Mouse (Mus musculus) kidney, adult 2 months (tissue): ENCODE results near the gene Cfdp1.

Experiments
- CTCF ChIP-seq: fragments of 200-500 bp; conservative IDR thresholded peaks from 2 replicates; pipeline ENCODE4 v1.5.1; 2011; ENCODE audit warnings: low read depth, mild to moderate bottlenecking, control low read depth, low read length, moderate library complexity, mixed read lengths; ENCODE audit not compliant: insufficient read depth, insufficient read length
- POLR2A ChIP-seq: fragments of 200-500 bp; IDR thresholded peaks from one replicate; pipeline ENCODE4 v1.6.1; 2011; ENCODE audit warnings: low read depth, low read length, control low read depth

DNA sequence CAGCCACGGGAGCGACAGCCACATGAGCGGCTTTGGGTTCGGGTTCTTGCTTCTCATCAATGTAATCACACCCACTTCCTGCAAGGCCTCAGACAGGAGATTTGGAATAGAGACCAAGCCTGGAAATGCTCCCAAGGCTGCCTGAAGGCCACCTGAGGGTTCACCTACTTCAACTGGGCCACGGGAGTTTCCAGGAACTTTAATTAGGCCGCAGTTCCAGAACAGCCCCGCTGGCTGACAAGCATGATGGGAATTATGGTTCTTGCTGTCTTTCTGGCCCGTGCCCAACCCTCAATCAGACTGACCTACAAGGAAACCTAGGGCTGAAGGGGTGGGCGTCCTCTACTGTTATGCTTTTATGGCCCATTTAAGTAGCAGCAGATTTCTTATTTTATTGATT lies 82.0 kb downstream of the Cfdp1 start:
- no peak for TF ChIP-seq CTCF
- no peak for TF ChIP-seq POLR2A
